Mouse (Mus musculus): ENCODE results near the gene Dhx33.

The Dhx33 gene

GRCm38 (mm10) chr11:70982030-70982429, 22.2 kb downstream of the Dhx33 start:
- DNase-seq (ENCODE audit: low spot score), result no peak

DNA sequence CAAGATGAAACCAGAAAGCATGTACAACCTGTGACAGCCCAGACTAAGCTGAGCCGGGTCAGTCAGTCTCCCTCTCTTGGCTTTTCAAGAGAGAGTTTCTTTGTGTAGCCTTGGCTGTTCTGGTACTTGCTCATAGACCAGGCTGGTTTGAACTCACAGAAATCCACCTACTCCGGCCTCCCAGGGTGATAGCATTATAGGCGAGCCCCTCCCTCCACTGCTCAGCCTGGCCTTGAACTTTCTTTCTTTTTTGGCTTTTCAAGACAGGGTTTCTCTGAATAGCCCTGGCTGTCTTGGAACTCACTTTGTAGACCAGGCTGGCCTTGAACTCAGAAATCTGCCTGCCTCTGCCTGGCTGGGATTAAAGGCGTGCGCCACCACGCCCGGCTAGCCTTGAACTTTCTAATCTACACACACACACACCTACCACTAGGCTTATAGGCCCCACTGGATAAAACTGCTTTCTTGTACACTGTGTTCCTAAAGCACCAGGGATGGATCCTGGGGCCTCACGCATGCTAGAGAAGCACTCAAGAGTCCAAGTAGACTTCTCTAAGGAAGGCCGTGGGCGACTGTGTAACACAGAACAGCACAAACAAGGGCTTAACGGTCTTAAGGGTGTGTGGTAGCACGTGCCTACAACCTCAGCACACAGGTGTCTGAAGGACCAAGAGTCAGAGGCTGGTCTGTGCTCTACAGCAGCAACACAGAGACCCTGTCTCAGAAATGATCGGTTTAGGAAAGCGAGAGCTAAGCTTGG, 23.3 kb downstream of the Dhx33 start:
- no peak for DNase-seq (ENCODE audit: low spot score)

GRCm38 (mm10) chr11:70980232-70980631, 24.0 kb downstream of the Dhx33 start:
- no peak for DNase-seq (ENCODE audit: low spot score)

DNA sequence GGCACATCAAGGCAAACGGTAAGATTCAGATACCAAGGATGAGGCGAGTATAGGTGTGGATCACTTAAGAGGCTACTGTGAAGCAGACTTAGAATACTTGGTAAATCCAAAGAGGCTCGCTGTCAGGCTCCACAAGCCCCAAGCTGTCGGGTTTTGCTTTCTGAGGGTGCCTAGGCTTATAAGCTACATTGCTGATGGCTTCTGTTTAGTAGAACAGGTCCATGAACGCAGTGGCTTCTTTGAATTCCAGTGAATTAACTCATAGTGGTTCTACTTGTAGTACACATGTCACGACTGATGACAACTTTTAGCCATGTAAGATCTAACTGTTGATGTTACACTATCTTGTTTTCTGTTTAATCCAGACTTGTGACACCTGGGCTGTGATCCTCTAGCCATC, 26.9 kb downstream of the Dhx33 start:
- DNase-seq (ENCODE audit: low spot score), result no peak

DNA sequence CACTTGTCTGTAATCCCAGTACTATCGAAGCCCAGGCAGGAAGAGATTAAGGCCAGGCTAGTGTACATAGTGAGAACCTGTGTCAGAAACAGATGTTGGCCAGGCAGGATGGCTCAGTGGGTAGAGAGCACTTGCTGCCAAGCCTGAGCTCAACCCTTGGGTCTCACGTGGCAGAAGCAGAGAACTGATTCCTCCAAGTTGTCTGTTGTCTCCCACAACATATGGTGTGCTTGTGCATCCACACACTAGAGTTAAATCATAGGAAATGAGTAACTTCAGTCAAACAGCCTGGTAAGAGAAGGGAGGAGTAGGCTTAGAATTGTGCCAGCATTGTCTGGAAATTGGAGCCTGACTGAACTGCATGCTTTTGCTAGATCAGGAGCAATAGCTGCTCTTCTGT, 29.0 kb downstream of the Dhx33 start:
- no peak for DNase-seq (ENCODE audit: low spot score)

DNA sequence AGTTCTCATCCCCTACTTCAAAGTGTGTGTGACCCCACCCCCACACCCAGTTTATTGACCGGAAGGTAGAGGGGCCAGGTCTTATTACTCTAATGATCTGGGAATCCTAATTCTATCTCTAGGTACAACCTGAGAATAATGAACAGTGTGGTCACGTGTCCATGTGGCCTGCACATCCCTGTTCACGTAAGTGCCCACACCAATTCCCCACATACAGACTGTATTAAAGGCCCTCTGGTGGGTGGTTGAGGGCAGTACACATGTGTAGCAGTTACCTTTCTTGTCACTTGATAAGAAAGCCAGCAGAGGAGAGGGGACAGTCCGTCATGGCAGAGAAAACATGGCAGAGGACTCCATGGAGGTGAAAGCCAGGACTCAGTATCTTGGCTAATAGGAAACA, 30.3 kb downstream of the Dhx33 start:
- DNase-seq (ENCODE audit: low spot score), result no peak

- no peak for DNase-seq (ENCODE audit: low spot score)
These were observed 31.7 kb downstream of the Dhx33 start for GRCm38 (mm10) chr11:70972586-70972985.

DNA sequence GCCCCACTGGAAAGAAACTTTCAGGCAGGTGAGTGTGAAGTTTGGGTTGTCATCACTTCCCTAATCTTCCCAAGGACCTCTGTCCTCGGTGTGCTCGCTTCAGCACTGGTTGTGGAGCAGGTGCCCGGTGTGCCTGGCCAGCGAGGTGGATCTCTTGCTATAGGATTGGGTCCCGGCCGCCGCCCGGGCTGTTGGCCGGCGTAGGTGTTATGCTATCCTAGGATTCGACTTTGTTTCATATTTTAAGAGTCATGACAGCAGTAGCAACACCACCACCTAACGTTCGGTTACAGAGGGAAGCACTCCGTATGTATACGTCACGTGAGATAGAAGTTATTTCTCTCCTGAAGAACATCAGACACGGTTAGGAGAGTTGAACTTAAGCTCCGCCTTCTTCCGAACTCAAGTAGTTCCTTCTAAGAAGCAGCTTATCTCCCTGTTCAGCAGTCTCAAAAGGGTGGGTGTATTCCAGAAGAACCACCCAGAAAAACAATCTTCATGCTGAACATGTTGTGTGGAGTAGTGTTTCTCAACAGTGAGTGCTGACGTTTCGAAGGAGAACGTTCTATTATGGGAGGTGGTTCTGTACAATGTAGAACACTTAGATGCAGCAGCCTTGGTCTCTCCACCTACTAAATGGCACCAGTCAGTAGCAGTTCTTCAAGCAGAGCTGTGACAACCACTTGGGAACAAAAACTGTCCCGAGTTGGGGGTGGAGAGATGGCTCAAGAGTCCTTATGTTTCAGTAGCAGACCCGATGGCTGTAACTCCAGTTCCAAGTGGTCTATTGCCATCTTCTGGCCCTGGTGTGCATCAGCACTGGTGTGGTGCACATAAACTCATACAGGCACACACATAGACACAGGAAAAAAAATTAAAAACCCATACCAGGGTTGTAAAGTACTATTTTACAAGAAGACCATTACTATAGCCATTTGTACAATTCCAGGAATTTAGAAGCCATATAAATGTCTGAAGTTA, 33.4 kb downstream of the Dhx33 start:
- DNase-seq (ENCODE audit: low spot score), result no peak

- DNase-seq (ENCODE audit: low spot score), result peak; percentile 71
These were observed 34.2 kb downstream of the Dhx33 start, which contains the start of the genes Nup88 and Rpain for GRCm38 (mm10) chr11:70969821-70970559. TSS of gene Nup88 (minus strand) at chr11:70969973. TSS of gene Rpain (plus strand) at chr11:70970213.

- DNase-seq (ENCODE audit: low spot score), result no peak
These were observed 34.9 kb downstream of the Dhx33 start for GRCm38 (mm10) chr11:70969271-70969794.

DNA sequence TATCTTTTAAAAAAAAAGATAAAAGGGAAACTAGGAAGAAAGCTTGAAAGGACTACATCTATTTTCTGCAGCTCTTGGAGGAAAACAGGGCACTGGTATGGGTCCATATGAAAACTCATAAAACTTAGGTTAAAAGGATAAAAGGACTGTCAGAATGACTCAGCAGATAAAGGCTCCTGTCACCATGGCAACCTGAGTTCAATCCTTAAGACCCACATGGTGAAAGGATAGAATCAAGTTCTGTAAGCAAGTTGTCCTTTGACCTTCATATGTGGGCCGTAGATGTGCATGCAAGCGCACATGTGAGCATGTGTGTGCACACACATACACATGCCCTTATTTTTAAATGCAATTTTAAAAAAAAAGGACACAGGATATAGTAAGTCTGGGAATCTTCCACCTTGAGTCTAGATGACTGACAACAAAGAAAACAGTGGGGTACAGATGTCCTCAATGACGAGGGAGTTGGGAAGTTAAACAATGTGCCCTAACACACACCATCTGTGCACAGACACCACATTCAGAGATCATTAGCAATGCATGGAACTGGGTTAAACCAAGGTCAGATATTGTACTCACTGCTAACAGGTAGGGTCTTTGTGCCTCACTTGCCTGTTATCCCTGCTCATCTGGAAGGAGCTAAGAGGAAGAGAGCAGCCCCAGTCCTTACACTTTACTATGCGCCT, 39.9 kb downstream of the Dhx33 start:
- DNase-seq (ENCODE audit: low spot score), result no peak

DNA sequence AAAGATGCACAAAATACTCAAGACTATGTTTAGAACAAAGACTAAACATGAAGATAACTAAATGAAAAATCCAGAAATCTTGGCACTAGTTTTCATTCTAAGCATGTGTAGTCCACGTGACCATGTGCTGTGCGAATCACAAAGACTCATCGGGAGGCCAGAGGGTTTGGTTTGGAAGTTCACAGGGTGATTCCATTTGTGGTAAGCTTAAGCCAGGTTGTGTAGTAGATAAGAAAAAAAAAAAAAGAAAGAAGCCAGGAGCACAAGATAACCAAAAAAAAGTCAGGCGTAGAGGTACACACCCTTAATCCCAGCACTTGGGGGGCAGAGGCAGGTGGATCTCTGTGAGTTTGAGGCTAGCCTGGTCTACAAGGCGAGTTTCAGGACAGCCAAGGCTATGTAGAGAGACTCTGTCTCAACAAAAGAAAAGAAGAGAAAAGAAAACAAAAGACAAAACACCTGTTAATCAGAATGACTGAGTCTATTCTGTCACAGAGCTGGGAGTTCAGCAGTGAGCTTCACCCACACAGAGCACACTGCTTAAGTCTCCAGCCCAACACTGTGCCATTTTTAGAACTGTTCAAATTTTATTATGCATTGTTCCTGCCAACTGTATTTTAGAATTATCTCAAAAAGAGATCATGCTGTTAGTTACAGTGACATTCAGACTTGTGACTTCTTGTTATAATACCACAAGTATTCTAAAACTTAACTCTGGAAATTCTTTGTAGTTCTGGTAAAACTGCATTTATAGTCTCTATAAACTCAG, 43.3 kb downstream of the Dhx33 start:
- DNase-seq (ENCODE audit: low spot score), result no peak

- DNase-seq (ENCODE audit: low spot score), result no peak
These were observed 49.5 kb downstream of the Dhx33 start for GRCm38 (mm10) chr11:70954711-70955110.

- DNase-seq (ENCODE audit: low spot score), result no peak
These were observed 59.1 kb downstream of the Dhx33 start for GRCm38 (mm10) chr11:70944935-70945817.

DNA sequence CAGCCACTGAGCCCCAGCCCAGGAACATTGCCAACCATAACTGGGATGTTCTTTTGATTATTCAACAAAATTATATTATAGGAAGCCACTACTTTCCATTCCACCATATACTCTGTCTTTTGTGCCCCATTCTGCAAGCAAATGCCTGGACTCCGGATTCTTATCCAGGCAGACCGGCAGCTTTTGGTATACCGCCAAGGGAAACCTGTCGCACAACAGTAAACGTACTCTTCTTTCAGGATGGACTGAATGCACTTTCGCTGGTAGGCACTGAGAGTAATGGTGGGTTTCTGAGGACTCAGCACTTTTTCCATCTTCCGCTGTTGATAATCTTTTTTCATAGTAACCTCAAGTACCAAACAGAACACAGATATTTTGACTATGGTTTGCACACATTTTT, 60.6 kb downstream of the Dhx33 start:
- DNase-seq (ENCODE audit: low spot score), result no peak

DNA sequence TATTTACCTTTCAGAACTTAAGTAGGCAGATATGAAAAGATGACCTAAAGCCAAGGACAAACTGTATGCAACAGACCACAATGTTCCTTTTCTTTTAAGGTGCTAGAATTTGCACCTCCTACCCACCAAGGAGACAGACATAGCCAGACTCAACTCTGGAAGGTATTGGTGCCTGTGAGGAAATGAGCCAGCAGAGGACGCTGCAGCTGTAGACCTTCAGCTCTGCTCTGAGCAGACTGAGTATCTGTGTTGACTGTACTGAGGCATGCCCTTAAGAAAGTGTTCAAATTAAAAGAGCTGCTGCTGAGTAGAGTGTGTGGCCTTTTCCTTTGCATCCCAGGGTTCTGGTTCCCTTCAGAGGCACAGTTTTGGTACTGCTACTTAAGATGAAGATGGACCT, 61.6 kb downstream of the Dhx33 start:
- no peak for DNase-seq (ENCODE audit: low spot score)

DNA sequence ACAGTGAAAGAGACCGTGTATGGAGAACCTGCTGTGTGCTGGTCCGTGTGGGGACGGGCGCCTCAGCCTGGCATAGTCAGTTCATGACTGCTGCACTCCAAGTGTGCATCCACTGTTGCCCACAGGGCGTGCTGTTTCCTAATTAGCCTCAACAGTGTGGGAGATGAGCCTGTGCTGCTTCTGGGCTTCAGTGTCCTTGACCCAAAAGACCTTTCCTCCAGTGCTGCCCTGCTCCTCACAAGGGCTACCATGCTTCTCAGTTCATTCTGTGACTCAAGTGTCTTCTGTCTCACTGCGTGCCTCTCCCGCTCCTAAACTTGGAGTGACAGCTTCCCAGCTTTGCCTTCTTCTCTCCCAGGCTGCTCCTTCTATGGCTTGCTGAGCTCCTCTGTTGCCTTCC, 68.9 kb downstream of the Dhx33 start:
- DNase-seq (ENCODE audit: low spot score), result no peak
